Mouse (Mus musculus): Measurements from ENCODE around the gene Iah1.

- TF ChIP-seq CTCF (IDR thresholded peaks at IDR 0.05; ENCODE audit: low read depth) (no peak), EP300 (IDR thresholded peaks at IDR 0.05; ENCODE audit: low read depth) (no peak)
Measured at GRCm38 (mm10) chr12:21320317-21320716, 4.1 kb downstream of the Iah1 start.

Data from liver, postnatal 0 days (tissue).